Mouse (Mus musculus) neural tube, embryonic 14.5 days (tissue): ENCODE data around the gene Smarca2. TPM values are rescaled to one million over a fixed set of nuclear protein-coding genes. Genes with fewer than 3 reads are reported as not detected.
A peak's percentile ranks its signal among the peaks of the same experiment; 100 is the strongest.

Experiments
- ATAC-seq: fragments of 200-750 bp; cut with Nextera tagmentation; 2 replicates; pipeline ENCODE4 v1.8.0; 2017; ENCODE audit warnings: low read depth, mild to moderate bottlenecking, moderate TSS enrichment, moderate library complexity
- H3K27ac ChIP-seq: fragments of 300-500 bp; sonication (generic); 2 replicates; pipeline ENCODE4 v1.5.1; 2014; ENCODE audit warnings: low read depth, mild to moderate bottlenecking, control low read depth, low read length, moderate library complexity, mixed read lengths
- H3K27me3 ChIP-seq: fragments of 300-500 bp; sonication (generic); 2 replicates; pipeline ENCODE4 v1.6.1; 2014; ENCODE audit warnings: low read length; ENCODE audit not compliant: control insufficient read depth, insufficient read depth
- H3K36me3 ChIP-seq: fragments of 300-500 bp; sonication (generic); 2 replicates; pipeline ENCODE4 v1.6.1; 2014; ENCODE audit warnings: low read length, mixed read lengths; ENCODE audit not compliant: control insufficient read depth, insufficient read depth
- H3K4me1 ChIP-seq: fragments of 300-500 bp; sonication (generic); 2 replicates; pipeline ENCODE4 v1.6.1; 2014; ENCODE audit warnings: low read length; ENCODE audit not compliant: control insufficient read depth, insufficient read depth
- H3K4me2 ChIP-seq: fragments of 300-500 bp; sonication (generic); 2 replicates; pipeline ENCODE4 v1.6.1; 2014; ENCODE audit warnings: mild to moderate bottlenecking, low read depth, low read length, control low read depth
- H3K4me3 ChIP-seq: fragments of 300-500 bp; sonication (generic); 2 replicates; pipeline ENCODE4 v1.5.1; 2014; ENCODE audit warnings: low read depth, low read length, control low read depth, mixed read lengths
- H3K9ac ChIP-seq: fragments of 300-500 bp; sonication (generic); replicated peaks from 2 replicates; pipeline ENCODE4 v1.6.1; 2014; ENCODE audit warnings: low read depth, mild to moderate bottlenecking, control low read depth, low read length, mixed read lengths
- H3K9me3 ChIP-seq: fragments of 300-500 bp; sonication (generic); 2 replicates; pipeline ENCODE4 v1.6.1; 2016; ENCODE audit warnings: low read length; ENCODE audit not compliant: control insufficient read depth
- WGBS: fragments of 180-500 bp; shearing (Covaris S2); extraction: QIAGEN DNeasy Blood & Tissue Kit; methylation state at CpG from one replicate; pipeline ENCODE4 v1.1.7; 2014; 5-methylcytosine and 5-hydroxymethylcytosine counted together
- polyA plus RNA-seq: library from polyadenylated mRNA; unstranded; fragments of >200 nt; fragmentation: Nextera tagmentation; extraction: Ambion mirVana; gene quantifications from 2 replicates; pipeline ENCODE4 v1.2.1, GENCODE M21; 2014

The Smarca2 gene
- polyA plus RNA-seq, 1 experiment from 2014 or later, result 128 TPM

- Histone ChIP-seq H3K9ac (no peak overlapping the region), H3K27ac (no peak overlapping the region), H3K36me3 (no peaks in the 10 kb centered on the region), H3K4me3 (no peak overlapping the region), H3K27me3 (no peaks in the 10 kb centered on the region), H3K9me3 (no peaks in the 10 kb centered on the region), H3K4me1 (no peaks in the 10 kb centered on the region), H3K4me2 (no peak overlapping the region)
- 86% methylated on average over 13 of the region's 13 CpGs for WGBS
- ATAC-seq, result no peak
Measured at GRCm38 (mm10) chr19:26759295-26759694, 154.4 kb downstream of the Smarca2 start.

GRCm38 (mm10) chr19:26761257-26761656 lies 156.4 kb downstream of the Smarca2 start:
- H3K27me3 ChIP-seq, result no peaks in the 10 kb centered on the region

DNA sequence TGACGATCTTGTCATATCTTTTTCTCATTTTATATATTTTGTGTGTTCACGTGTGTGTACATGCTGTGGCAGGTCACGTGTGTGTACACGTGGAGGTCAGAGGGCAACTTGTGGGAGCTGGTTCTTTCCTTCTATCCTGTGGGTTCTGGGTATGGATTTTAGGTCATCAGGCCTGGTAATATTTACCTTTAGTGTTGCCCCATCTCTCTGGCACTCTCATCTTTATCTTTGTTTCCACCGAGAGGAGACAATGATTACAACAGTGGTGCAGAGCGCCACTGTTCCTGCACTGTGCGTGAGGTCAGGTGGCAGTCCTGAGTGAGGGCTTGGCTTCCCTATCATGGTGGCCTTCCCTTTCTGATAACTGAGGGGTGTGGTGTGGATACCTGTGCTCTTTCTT lies 160.6 kb downstream of the Smarca2 start:
- H3K27me3 ChIP-seq, result no peaks in the 10 kb centered on the region
- H3K27ac ChIP-seq, result no peak overlapping the region
- H3K4me2 ChIP-seq, result no peak overlapping the region
- no peak overlapping the region for H3K9ac ChIP-seq
- H3K4me1 ChIP-seq, result peaks cover 17% of the 10 kb centered on the region
- H3K36me3 ChIP-seq, result no peaks in the 10 kb centered on the region
- no peak for ATAC-seq
- WGBS, result 96% methylated on average over 7 of the region's 7 CpGs
- H3K9me3 ChIP-seq, result no peaks in the 10 kb centered on the region
- H3K4me3 ChIP-seq, result no peak overlapping the region

More at GRCm38 (mm10) chr19:26761257-26761656, 156.4 kb downstream of the Smarca2 start:
- Histone ChIP-seq H3K27ac (no peak overlapping the region), H3K4me3 (no peak overlapping the region), H3K9ac (no peak overlapping the region), H3K36me3 (no peaks in the 10 kb centered on the region), H3K4me1 (no peaks in the 10 kb centered on the region), H3K4me2 (no peak overlapping the region), H3K9me3 (no peaks in the 10 kb centered on the region)
- no peak for ATAC-seq

DNA sequence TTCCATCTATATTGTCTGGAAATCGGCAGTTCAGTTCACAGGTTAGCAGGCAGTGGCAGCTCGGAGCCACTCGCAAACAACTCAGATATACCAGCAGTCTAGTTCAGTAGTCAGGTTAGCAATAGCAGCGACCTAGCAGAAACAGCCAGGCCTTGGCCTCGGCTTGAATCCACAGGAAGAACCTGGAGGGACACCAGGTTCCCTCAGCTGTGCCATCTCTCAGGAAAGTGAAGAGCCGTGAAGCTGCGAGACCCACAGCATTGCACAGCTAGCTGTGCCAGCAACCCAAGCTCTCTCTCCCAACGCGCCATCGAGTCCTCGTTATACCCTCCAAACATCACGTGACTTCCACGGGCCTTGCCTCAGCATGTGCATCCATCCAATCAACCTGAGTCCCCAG lies 162.6 kb downstream of the Smarca2 start:
- Histone ChIP-seq H3K27ac (peak overlapping the region; percentile 45; the same call in 1 of the 2 replicates), H3K4me3 (no peak overlapping the region), H3K9me3 (no peaks in the 10 kb centered on the region), H3K36me3 (no peaks in the 10 kb centered on the region), H3K4me1 (peaks cover 19% of the 10 kb centered on the region), H3K27me3 (no peaks in the 10 kb centered on the region), H3K9ac (no peak overlapping the region), H3K4me2 (no peak overlapping the region)
- WGBS, result 83% methylated on average over 13 of the region's 13 CpGs
- no peak for ATAC-seq

DNA sequence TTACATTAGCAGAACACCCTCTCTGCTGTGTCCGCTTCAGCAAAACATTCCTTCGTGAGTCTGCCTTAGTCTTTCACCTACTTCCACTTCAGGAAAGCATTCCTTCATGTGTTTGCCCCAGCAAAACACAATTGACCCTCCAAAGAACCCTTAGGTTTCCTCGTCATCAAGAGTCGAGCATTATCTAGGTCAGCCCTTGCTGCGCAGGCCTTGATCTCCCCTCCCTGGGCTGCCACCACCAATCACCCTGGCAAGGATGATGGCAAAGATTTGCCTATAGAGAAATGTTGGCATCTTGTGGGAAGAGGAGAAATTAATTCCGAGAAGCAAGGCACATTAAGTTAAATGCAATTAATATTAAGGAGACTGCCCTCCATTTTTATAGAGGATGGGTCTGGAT lies 163.1 kb downstream of the Smarca2 start:
- H3K4me1 ChIP-seq, result peaks cover 19% of the 10 kb centered on the region
- no peaks in the 10 kb centered on the region for H3K36me3 ChIP-seq
- H3K9me3 ChIP-seq, result no peaks in the 10 kb centered on the region
- H3K27ac ChIP-seq, result peak overlapping the region; percentile 93
- WGBS, result 93% methylated on average over 6 of the region's 6 CpGs
- no peak for ATAC-seq
- no peak overlapping the region for H3K4me2 ChIP-seq
- H3K27me3 ChIP-seq, result no peaks in the 10 kb centered on the region
- no peak overlapping the region for H3K4me3 ChIP-seq
- H3K9ac ChIP-seq, result no peak overlapping the region

DNA sequence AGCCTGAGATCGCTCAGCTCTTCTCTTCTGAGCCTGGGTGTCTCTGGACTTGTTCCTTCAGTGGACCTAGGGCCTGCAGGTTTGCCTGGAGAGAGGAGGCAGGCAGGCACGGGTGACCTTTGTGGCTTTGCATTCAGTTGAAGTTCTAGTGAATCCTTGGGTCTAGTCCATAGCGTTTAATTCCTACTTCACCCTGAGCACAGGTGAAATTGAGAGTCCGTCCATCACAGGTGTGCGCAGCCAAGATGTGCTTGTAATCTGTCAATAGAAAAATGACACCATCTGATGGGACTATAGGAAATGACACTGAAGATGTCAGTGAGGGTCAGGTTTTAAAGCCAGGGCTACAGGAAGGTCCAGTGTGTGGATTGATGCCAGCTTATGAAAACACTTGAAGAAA lies 164.0 kb downstream of the Smarca2 start:
- ATAC-seq, result no peak
- Histone ChIP-seq H3K4me2 (no peak overlapping the region), H3K9ac (no peak overlapping the region), H3K4me1 (peaks cover 19% of the 10 kb centered on the region), H3K9me3 (no peaks in the 10 kb centered on the region), H3K27me3 (no peaks in the 10 kb centered on the region), H3K4me3 (no peak overlapping the region), H3K36me3 (0 out of 2 replicates have a peak, but pooled peaks cover under 1% of the 10 kb centered on the region), H3K27ac (peak overlapping the region; percentile 93)
- WGBS, result 88% methylated on average over 5 of the region's 5 CpGs

GRCm38 (mm10) chr19:26769609-26770500 lies 165.0 kb downstream of the Smarca2 start:
- 16% methylated on average over 16 of the region's 16 CpGs for WGBS
- Histone ChIP-seq H3K4me2 (peak overlapping the region; percentile 35), H3K4me3 (no peak overlapping the region), H3K9ac (peak overlapping the region; percentile 33; the same call in 1 of the 2 replicates), H3K27me3 (no peaks in the 10 kb centered on the region), H3K36me3 (peaks cover 7% of the 10 kb centered on the region), H3K9me3 (no peaks in the 10 kb centered on the region), H3K4me1 (peaks cover 19% of the 10 kb centered on the region), H3K27ac (peak overlapping the region; percentile 93)
- peak; percentile 92 for ATAC-seq

GRCm38 (mm10) chr19:26770592-26770991 lies 165.7 kb downstream of the Smarca2 start:
- peak; percentile 66 for ATAC-seq
- Histone ChIP-seq H3K27ac (peak overlapping the region; percentile 93), H3K27me3 (no peaks in the 10 kb centered on the region), H3K36me3 (peaks cover 10% of the 10 kb centered on the region), H3K9me3 (no peaks in the 10 kb centered on the region), H3K4me1 (peaks cover 19% of the 10 kb centered on the region), H3K4me2 (peak overlapping the region; percentile 35; the same call in 1 of the 2 replicates), H3K9ac (peak overlapping the region; percentile 33; the same call in 1 of the 2 replicates), H3K4me3 (no peak overlapping the region)
- 24% methylated on average over 6 of the region's 6 CpGs for WGBS

- Histone ChIP-seq H3K4me2 (no peak overlapping the region), H3K9me3 (no peaks in the 10 kb centered on the region), H3K27me3 (no peaks in the 10 kb centered on the region), H3K4me1 (peaks cover 19% of the 10 kb centered on the region), H3K4me3 (no peak overlapping the region), H3K27ac (no peak overlapping the region), H3K9ac (no peak overlapping the region), H3K36me3 (peaks cover 13% of the 10 kb centered on the region)
- ATAC-seq, result no peak
- 98% methylated on average over 11 of the region's 11 CpGs for WGBS
Measured at GRCm38 (mm10) chr19:26772051-26772583, 167.3 kb downstream of the Smarca2 start.
